Mouse (Mus musculus): ENCODE results near the gene Egfl8. TPM values are rescaled to one million over a fixed set of nuclear protein-coding genes. Genes with fewer than 3 reads are reported as not detected.
A peak's percentile ranks its signal among the peaks of the same experiment; 100 is the strongest.

Egfl8 gene
- polyA plus RNA-seq, 1 experiment from 2014 or later = 3.6 TPM

- no peaks in the 10 kb centered on the region for H3K27me3 ChIP-seq (ENCODE audit: control insufficient read depth, insufficient read depth, low read length)
- no peak overlapping the region for H3K4me2 ChIP-seq (replicated peaks; ENCODE audit: low read depth, low read length)
- H3K4me1 ChIP-seq (ENCODE audit: control insufficient read depth, insufficient read depth, low read length) = peaks cover 16% of the 10 kb centered on the region
- WGBS = 83% methylated on average over 10 of the region's 10 CpGs
- H3K9ac ChIP-seq (ENCODE audit: low read depth, low read length) = no peak overlapping the region
- H3K36me3 ChIP-seq (ENCODE audit: control insufficient read depth, insufficient read depth, low read length) = peaks cover 56% of the 10 kb centered on the region
- ATAC-seq (ENCODE audit: low FRiP score, low TSS enrichment) = no peak
- no peak overlapping the region for H3K4me3 ChIP-seq (ENCODE audit: low read length)
- H3K9me3 ChIP-seq (ENCODE audit: control insufficient read depth, low read length) = no peaks in the 10 kb centered on the region
- H3K27ac ChIP-seq (ENCODE audit: low read depth, low read length) = no peak overlapping the region
Measured at GRCm38 (mm10) chr17:34652546-34652945, 36.8 kb upstream of the Egfl8 start.

- Histone ChIP-seq H3K9ac (ENCODE audit: low read depth, low read length) (no peak overlapping the region), H3K4me3 (ENCODE audit: low read length) (no peak overlapping the region), H3K9me3 (ENCODE audit: control insufficient read depth, low read length) (no peaks in the 10 kb centered on the region), H3K36me3 (ENCODE audit: control insufficient read depth, insufficient read depth, low read length) (peaks cover 56% of the 10 kb centered on the region), H3K27ac (ENCODE audit: low read depth, low read length) (no peak overlapping the region), H3K4me2 (replicated peaks; ENCODE audit: low read depth, low read length) (no peak overlapping the region), H3K27me3 (ENCODE audit: control insufficient read depth, insufficient read depth, low read length) (no peaks in the 10 kb centered on the region), H3K4me1 (ENCODE audit: control insufficient read depth, insufficient read depth, low read length) (peaks cover 17% of the 10 kb centered on the region)
- WGBS = 57% methylated on average over 19 of the region's 19 CpGs
- no peak for ATAC-seq (ENCODE audit: low FRiP score, low TSS enrichment)
Measured at GRCm38 (mm10) chr17:34651507-34652221, 35.9 kb upstream of the Egfl8 start.

- Histone ChIP-seq H3K36me3 (ENCODE audit: control insufficient read depth, insufficient read depth, low read length) (peaks cover 57% of the 10 kb centered on the region), H3K4me3 (ENCODE audit: low read length) (no peak overlapping the region)
- 92% methylated on average over 14 of the region's 14 CpGs for WGBS
Measured at GRCm38 (mm10) chr17:34650781-34651180, 35.0 kb upstream of the Egfl8 start.

GRCm38 (mm10) chr17:34649106-34649864, 33.5 kb upstream of the Egfl8 start:
- 87% methylated on average over 18 of the region's 18 CpGs for WGBS
- Histone ChIP-seq H3K4me2 (replicated peaks; ENCODE audit: low read depth, low read length) (no peak overlapping the region), H3K27ac (ENCODE audit: low read depth, low read length) (no peak overlapping the region), H3K36me3 (ENCODE audit: control insufficient read depth, insufficient read depth, low read length) (peaks cover 53% of the 10 kb centered on the region), H3K9me3 (ENCODE audit: control insufficient read depth, low read length) (no peaks in the 10 kb centered on the region), H3K9ac (ENCODE audit: low read depth, low read length) (no peak overlapping the region), H3K27me3 (ENCODE audit: control insufficient read depth, insufficient read depth, low read length) (no peaks in the 10 kb centered on the region), H3K4me1 (ENCODE audit: control insufficient read depth, insufficient read depth, low read length) (peaks cover 12% of the 10 kb centered on the region), H3K4me3 (ENCODE audit: low read length) (no peak overlapping the region)
- ATAC-seq (ENCODE audit: low FRiP score, low TSS enrichment) = no peak

More at GRCm38 (mm10) chr17:34650781-34651180, 35.0 kb upstream of the Egfl8 start:
- ATAC-seq (ENCODE audit: low FRiP score, low TSS enrichment) = no peak
- no peak overlapping the region for H3K27ac ChIP-seq (ENCODE audit: low read depth, low read length)
- no peaks in the 10 kb centered on the region for H3K9me3 ChIP-seq (ENCODE audit: control insufficient read depth, low read length)
- H3K4me1 ChIP-seq (ENCODE audit: control insufficient read depth, insufficient read depth, low read length) = peaks cover 16% of the 10 kb centered on the region
- H3K4me2 ChIP-seq (replicated peaks; ENCODE audit: low read depth, low read length) = no peak overlapping the region
- H3K9ac ChIP-seq (ENCODE audit: low read depth, low read length) = no peak overlapping the region
- H3K27me3 ChIP-seq (ENCODE audit: control insufficient read depth, insufficient read depth, low read length) = no peaks in the 10 kb centered on the region

GRCm38 (mm10) chr17:34648141-34648890, 32.5 kb upstream of the Egfl8 start:
- WGBS = 76% methylated on average over 16 of the region's 16 CpGs
- no peak for ATAC-seq (ENCODE audit: low FRiP score, low TSS enrichment)
- Histone ChIP-seq H3K4me1 (ENCODE audit: control insufficient read depth, insufficient read depth, low read length) (peaks cover 12% of the 10 kb centered on the region), H3K27ac (ENCODE audit: low read depth, low read length) (no peak overlapping the region), H3K9me3 (ENCODE audit: control insufficient read depth, low read length) (no peaks in the 10 kb centered on the region), H3K4me2 (replicated peaks; ENCODE audit: low read depth, low read length) (peak overlapping the region; percentile 42), H3K4me3 (ENCODE audit: low read length) (peak overlapping the region; percentile 91), H3K27me3 (ENCODE audit: control insufficient read depth, insufficient read depth, low read length) (no peaks in the 10 kb centered on the region), H3K9ac (ENCODE audit: low read depth, low read length) (peak overlapping the region; percentile 7; the same call in 1 of the 2 replicates), H3K36me3 (ENCODE audit: control insufficient read depth, insufficient read depth, low read length) (peaks cover 44% of the 10 kb centered on the region)

- H3K27ac ChIP-seq (ENCODE audit: low read depth, low read length) = peak within 1 kb of the TSS; percentile 37; the same call in 1 of the 2 replicates
- ATAC-seq (ENCODE audit: low FRiP score, low TSS enrichment) = peak; percentile 96
- peak within 1 kb of the TSS; percentile 89 for H3K9ac ChIP-seq (ENCODE audit: low read depth, low read length)
- no peaks in the 10 kb centered on the region for H3K9me3 ChIP-seq (ENCODE audit: control insufficient read depth, low read length)
- 1% methylated on average over 61 of the region's 66 CpGs for WGBS
- H3K27me3 ChIP-seq (ENCODE audit: control insufficient read depth, insufficient read depth, low read length) = no peaks in the 10 kb centered on the region
- H3K4me2 ChIP-seq (replicated peaks; ENCODE audit: low read depth, low read length) = peak within 1 kb of the TSS; percentile 42
- H3K36me3 ChIP-seq (ENCODE audit: control insufficient read depth, insufficient read depth, low read length) = peaks cover 33% of the 10 kb centered on the region
- H3K4me1 ChIP-seq (ENCODE audit: control insufficient read depth, insufficient read depth, low read length) = peaks cover 12% of the 10 kb centered on the region
- peak within 1 kb of the TSS; percentile 91 for H3K4me3 ChIP-seq (ENCODE audit: low read length)
Measured at GRCm38 (mm10) chr17:34646906-34647787, 31.4 kb upstream of the Egfl8 start, which contains the start of gene Atf6b. Gene Atf6b, plus strand, starts transcription at chr17:34647146.

- Histone ChIP-seq H3K9me3 (ENCODE audit: control insufficient read depth, low read length) (no peaks in the 10 kb centered on the region), H3K4me1 (ENCODE audit: control insufficient read depth, insufficient read depth, low read length) (peaks cover 18% of the 10 kb centered on the region), H3K9ac (ENCODE audit: low read depth, low read length) (no peak overlapping the region), H3K27ac (ENCODE audit: low read depth, low read length) (no peak overlapping the region), H3K27me3 (ENCODE audit: control insufficient read depth, insufficient read depth, low read length) (no peaks in the 10 kb centered on the region), H3K36me3 (ENCODE audit: control insufficient read depth, insufficient read depth, low read length) (peaks cover 22% of the 10 kb centered on the region; the same call in 1 of the 2 replicates), H3K4me2 (replicated peaks; ENCODE audit: low read depth, low read length) (peak overlapping the region; percentile 66), H3K4me3 (ENCODE audit: low read length) (no peak overlapping the region)
- no peak for ATAC-seq (ENCODE audit: low FRiP score, low TSS enrichment)
- 91% methylated on average over 30 of the region's 30 CpGs for WGBS
Measured at GRCm38 (mm10) chr17:34645831-34646511, 30.2 kb upstream of the Egfl8 start.

Data from kidney, embryonic 14.5 days (tissue).